Mouse (Mus musculus): ENCODE results near the gene D630003M21Rik. TPM values are rescaled to one million over a fixed set of nuclear protein-coding genes. Genes with fewer than 3 reads are reported as not detected.
A peak's percentile ranks its signal among the peaks of the same experiment; 100 is the strongest.

The D630003M21Rik gene
- polyA plus RNA-seq, 1 experiment from 2014 or later: 9.1 TPM

- H3K4me3 ChIP-seq (ENCODE audit: low read depth, low read length): no peak overlapping the region
- H3K9ac ChIP-seq: no peak overlapping the region
- no peaks in the 10 kb centered on the region for H3K36me3 ChIP-seq (ENCODE audit: insufficient read depth)
- ATAC-seq (ENCODE audit: insufficient read depth): no peak
- TF ChIP-seq CTCF (IDR thresholded peaks at IDR 0.05; ENCODE audit: low read depth): peak; percentile 52
- no peaks in the 10 kb centered on the region for H3K9me3 ChIP-seq (ENCODE audit: low read depth, low read length)
- H3K27me3 ChIP-seq (ENCODE audit: insufficient read depth, low read length): no peaks in the 10 kb centered on the region
- H3K4me1 ChIP-seq (ENCODE audit: insufficient read depth): peaks cover 16% of the 10 kb centered on the region
- no peak overlapping the region for H3K27ac ChIP-seq (ENCODE audit: low read depth)
- no peak overlapping the region for H3K4me2 ChIP-seq
- 96% methylated on average over 3 of the region's 3 CpGs for WGBS
- no peak for DNase-seq
These were observed 77.9 kb downstream of the D630003M21Rik start for GRCm38 (mm10) chr2:158151077-158151476.

DNA sequence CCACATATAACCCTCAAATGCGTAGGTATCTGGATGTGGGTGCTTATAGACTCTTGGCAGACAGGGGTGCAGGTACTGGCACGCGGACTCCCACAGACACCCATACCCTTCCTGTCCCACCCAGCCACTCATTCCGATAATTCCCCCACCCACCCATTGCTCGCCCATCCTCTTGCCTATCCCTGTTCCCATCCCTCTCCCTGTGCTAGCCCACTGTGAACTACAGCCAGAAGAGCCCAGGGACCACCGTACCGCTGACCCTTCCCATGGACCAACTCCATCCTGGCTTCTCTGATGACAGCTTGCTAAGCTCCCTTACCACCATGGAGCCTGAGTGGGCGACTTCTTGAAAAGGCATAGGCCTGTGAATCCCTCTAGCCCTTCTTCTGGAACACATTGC, 82.1 kb downstream of the D630003M21Rik start:
- Histone ChIP-seq H3K27ac (ENCODE audit: low read depth) (no peak overlapping the region), H3K4me3 (ENCODE audit: low read depth, low read length) (no peak overlapping the region), H3K4me2 (no peak overlapping the region), H3K36me3 (ENCODE audit: insufficient read depth) (peaks cover 8% of the 10 kb centered on the region; the same call in 1 of the 2 replicates), H3K27me3 (ENCODE audit: insufficient read depth, low read length) (no peaks in the 10 kb centered on the region), H3K4me1 (ENCODE audit: insufficient read depth) (peaks cover 16% of the 10 kb centered on the region), H3K9me3 (ENCODE audit: low read depth, low read length) (no peaks in the 10 kb centered on the region), H3K9ac (no peak overlapping the region)
- 93% methylated on average over 8 of the region's 8 CpGs for WGBS
- no peak for TF ChIP-seq CTCF (IDR thresholded peaks at IDR 0.05; ENCODE audit: low read depth)
- DNase-seq (no peak), ATAC-seq (ENCODE audit: insufficient read depth) (no peak)

DNA sequence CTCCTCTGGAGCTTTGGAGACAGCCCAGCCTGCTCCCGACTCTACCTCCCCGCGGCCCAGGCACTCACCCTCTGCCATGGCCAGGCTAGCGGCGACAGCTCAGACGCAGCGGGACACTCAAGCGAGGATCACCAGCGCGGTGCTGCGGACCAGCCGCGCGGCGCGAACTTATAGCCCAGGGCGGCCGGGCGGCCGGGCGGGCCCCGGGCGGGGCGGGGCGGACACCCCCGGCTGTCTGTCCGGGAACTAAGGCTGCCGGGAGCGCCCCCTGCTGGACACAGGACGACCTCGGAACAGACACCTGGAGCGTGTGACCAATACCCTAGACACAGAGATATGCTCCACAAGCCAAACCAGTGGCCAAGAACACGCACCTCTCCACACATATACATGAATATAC, 82.8 kb downstream of the D630003M21Rik start, which contains the start of gene Tgm2:
Tgm2 (minus strand) TSS at position 214 of the 400 bp plus-strand sequence.
- peak; percentile 93 for DNase-seq
- H3K27me3 ChIP-seq (ENCODE audit: insufficient read depth, low read length): no peaks in the 10 kb centered on the region
- H3K9me3 ChIP-seq (ENCODE audit: low read depth, low read length): no peaks in the 10 kb centered on the region
- H3K36me3 ChIP-seq (ENCODE audit: insufficient read depth): peaks cover 12% of the 10 kb centered on the region; the same call in 1 of the 2 replicates
- TF ChIP-seq CTCF (IDR thresholded peaks at IDR 0.05; ENCODE audit: low read depth): peak; percentile 74
- peak within 1 kb of the TSS; percentile 49 for H3K4me3 ChIP-seq (ENCODE audit: low read depth, low read length)
- peak within 1 kb of the TSS; percentile 14; the same call in 1 of the 2 replicates for H3K27ac ChIP-seq (ENCODE audit: low read depth)
- peak within 1 kb of the TSS; percentile 63 for H3K9ac ChIP-seq
- ATAC-seq (ENCODE audit: insufficient read depth): peak; percentile 76
- peaks cover 16% of the 10 kb centered on the region for H3K4me1 ChIP-seq (ENCODE audit: insufficient read depth)
- 2% methylated on average over 19 of the region's 33 CpGs for WGBS
- peak within 1 kb of the TSS; percentile 79 for H3K4me2 ChIP-seq

- Histone ChIP-seq H3K36me3 (ENCODE audit: insufficient read depth) (peaks cover 14% of the 10 kb centered on the region; the same call in 1 of the 2 replicates), H3K4me1 (ENCODE audit: insufficient read depth) (peaks cover 20% of the 10 kb centered on the region), H3K4me2 (peak overlapping the region; percentile 79), H3K9ac (peak overlapping the region; percentile 63), H3K4me3 (ENCODE audit: low read depth, low read length) (peak overlapping the region; percentile 49), H3K27me3 (ENCODE audit: insufficient read depth, low read length) (no peaks in the 10 kb centered on the region), H3K27ac (ENCODE audit: low read depth) (peak overlapping the region; percentile 14; the same call in 1 of the 2 replicates), H3K9me3 (ENCODE audit: low read depth, low read length) (no peaks in the 10 kb centered on the region)
- WGBS: 60% methylated on average over 5 of the region's 5 CpGs
- TF ChIP-seq CTCF (IDR thresholded peaks at IDR 0.05; ENCODE audit: low read depth): no peak
- ATAC-seq (ENCODE audit: insufficient read depth) (peak; percentile 10; the same call in 1 of the 2 replicates), DNase-seq (no peak)
These were observed 83.4 kb downstream of the D630003M21Rik start for GRCm38 (mm10) chr2:158145528-158146065.

DNA sequence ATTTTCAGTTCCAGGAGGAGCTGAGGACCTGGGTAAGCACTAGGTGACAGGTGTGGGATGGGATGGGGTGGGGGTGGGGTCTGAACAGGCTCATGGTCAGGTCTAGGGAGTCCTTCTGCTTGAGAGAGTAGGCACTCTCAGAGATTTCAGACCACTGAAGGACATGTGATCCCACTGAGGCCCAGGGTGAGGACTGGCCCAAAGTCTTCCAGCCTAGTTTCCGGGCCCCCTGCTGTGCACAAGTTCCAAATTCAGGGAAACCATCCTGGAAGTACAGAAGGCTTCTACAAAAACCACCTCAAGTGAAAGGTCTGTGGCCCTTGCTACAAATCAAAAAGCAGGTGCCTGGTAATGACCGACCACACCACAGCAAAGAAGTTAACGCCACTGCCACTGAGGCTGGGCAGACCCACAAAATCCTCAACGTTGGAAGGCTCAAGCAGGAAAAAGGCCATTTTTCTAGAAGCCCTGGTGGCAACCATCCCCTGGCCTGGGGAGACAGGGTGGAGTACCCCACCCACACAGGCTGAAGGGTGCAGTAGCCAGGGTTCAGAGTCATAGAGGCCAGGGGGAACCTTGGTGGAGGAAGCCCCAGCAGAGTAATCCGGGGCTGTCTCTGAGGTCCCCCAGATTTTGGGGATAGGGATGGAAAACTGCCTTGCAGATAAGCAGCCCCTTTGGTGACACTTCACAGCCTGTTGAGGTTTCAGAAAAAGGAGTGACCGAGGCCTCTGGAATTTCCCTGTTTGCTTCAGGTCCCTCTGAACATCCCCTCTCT, 84.1 kb downstream of the D630003M21Rik start:
- Histone ChIP-seq H3K27me3 (ENCODE audit: insufficient read depth, low read length) (no peaks in the 10 kb centered on the region), H3K36me3 (ENCODE audit: insufficient read depth) (peaks cover 14% of the 10 kb centered on the region; the same call in 1 of the 2 replicates), H3K4me3 (ENCODE audit: low read depth, low read length) (peak overlapping the region; percentile 49), H3K27ac (ENCODE audit: low read depth) (peak overlapping the region; percentile 1; the same call in 1 of the 2 replicates), H3K4me2 (peak overlapping the region; percentile 79), H3K9me3 (ENCODE audit: low read depth, low read length) (no peaks in the 10 kb centered on the region), H3K4me1 (ENCODE audit: insufficient read depth) (peaks cover 25% of the 10 kb centered on the region), H3K9ac (peak overlapping the region; percentile 63)
- no peak for DNase-seq
- no peak for TF ChIP-seq CTCF (IDR thresholded peaks at IDR 0.05; ENCODE audit: low read depth)
- WGBS: 71% methylated on average over 6 of the region's 6 CpGs
- ATAC-seq (ENCODE audit: insufficient read depth): no peak

- TF ChIP-seq CTCF (IDR thresholded peaks at IDR 0.05; ENCODE audit: low read depth): no peak
- peak overlapping the region; percentile 79 for H3K4me2 ChIP-seq
- no peaks in the 10 kb centered on the region for H3K9me3 ChIP-seq (ENCODE audit: low read depth, low read length)
- H3K36me3 ChIP-seq (ENCODE audit: insufficient read depth): peaks cover 14% of the 10 kb centered on the region; the same call in 1 of the 2 replicates
- peaks cover 31% of the 10 kb centered on the region for H3K4me1 ChIP-seq (ENCODE audit: insufficient read depth)
- 0 out of 2 replicates have a peak overlapping the region, but pooled peaks have one; percentile 21 for H3K27ac ChIP-seq (ENCODE audit: low read depth)
- ATAC-seq (ENCODE audit: insufficient read depth) (no peak), DNase-seq (no peak)
- no peak overlapping the region for H3K4me3 ChIP-seq (ENCODE audit: low read depth, low read length)
- WGBS: 48% methylated on average over 8 of the region's 8 CpGs
- H3K27me3 ChIP-seq (ENCODE audit: insufficient read depth, low read length): no peaks in the 10 kb centered on the region
- H3K9ac ChIP-seq: no peak overlapping the region
These were observed 84.8 kb downstream of the D630003M21Rik start for GRCm38 (mm10) chr2:158144263-158144662.

- 39% methylated on average over 3 of the region's 3 CpGs for WGBS
- peak overlapping the region; percentile 79 for H3K4me2 ChIP-seq
- ATAC-seq (ENCODE audit: insufficient read depth) (no peak), DNase-seq (no peak)
- no peaks in the 10 kb centered on the region for H3K27me3 ChIP-seq (ENCODE audit: insufficient read depth, low read length)
- no peak overlapping the region for H3K4me3 ChIP-seq (ENCODE audit: low read depth, low read length)
- H3K27ac ChIP-seq (ENCODE audit: low read depth): 0 out of 2 replicates have a peak overlapping the region, but pooled peaks have one; percentile 21
- H3K4me1 ChIP-seq (ENCODE audit: insufficient read depth): peaks cover 31% of the 10 kb centered on the region
- no peaks in the 10 kb centered on the region for H3K9me3 ChIP-seq (ENCODE audit: low read depth, low read length)
- TF ChIP-seq CTCF (IDR thresholded peaks at IDR 0.05; ENCODE audit: low read depth): no peak
- peaks cover 14% of the 10 kb centered on the region; the same call in 1 of the 2 replicates for H3K36me3 ChIP-seq (ENCODE audit: insufficient read depth)
- H3K9ac ChIP-seq: no peak overlapping the region
These were observed 85.2 kb downstream of the D630003M21Rik start for GRCm38 (mm10) chr2:158143816-158144215.

Measured in lung, embryonic 14.5 days (tissue).